Mouse (Mus musculus) liver, embryonic 12.5 days (tissue): ENCODE measurements at regions not wholly inside any gene's neighbourhood (a gene's known extent, or its start where the extent isn't known, plus 50 kb on each side); places are given as distances from the start of the nearest gene placed in this dataset.

Experiments
- ATAC-seq: fragments of 200-750 bp; cut with Nextera tagmentation; 2 replicates; pipeline ENCODE4 v1.8.0; 2017; ENCODE audit warnings: moderate number of reproducible peaks, mild to moderate bottlenecking, moderate library complexity
- H3K27ac ChIP-seq: fragments of 300-500 bp; sonication (generic); 2 replicates; pipeline ENCODE4 v1.5.1; 2016; ENCODE audit warnings: mild to moderate bottlenecking
- H3K27me3 ChIP-seq: fragments of 300-500 bp; sonication (generic); replicated peaks from 2 replicates; pipeline ENCODE4 v1.6.1; 2016; ENCODE audit warnings: mild to moderate bottlenecking, moderate library complexity
- H3K36me3 ChIP-seq: fragments of 300-500 bp; sonication (generic); 2 replicates; pipeline ENCODE4 v1.6.1; 2016; ENCODE audit warnings: mild to moderate bottlenecking, moderate library complexity
- H3K4me1 ChIP-seq: fragments of 300-500 bp; sonication (generic); 2 replicates; pipeline ENCODE4 v1.6.1; 2016
- H3K4me2 ChIP-seq: fragments of 300-500 bp; sonication (generic); 2 replicates; pipeline ENCODE4 v1.6.1; 2016; ENCODE audit warnings: mild to moderate bottlenecking, moderate library complexity
- H3K4me3 ChIP-seq: fragments of 300-500 bp; sonication (generic); 2 replicates; pipeline ENCODE4 v1.5.1; 2016; ENCODE audit warnings: mild to moderate bottlenecking, moderate library complexity
- H3K9ac ChIP-seq: fragments of 300-500 bp; sonication (generic); 2 replicates; pipeline ENCODE4 v1.6.1; 2016; ENCODE audit warnings: mild to moderate bottlenecking, moderate library complexity
- H3K9me3 ChIP-seq: fragments of 300-500 bp; sonication (generic); replicated peaks from 2 replicates; pipeline ENCODE4 v1.6.1; 2016; ENCODE audit warnings: mild to moderate bottlenecking, moderate library complexity
- WGBS: fragments of 180-500 bp; shearing (Covaris S2); methylation state at CpG from one replicate; pipeline ENCODE4 v1.1.7; 2016; ENCODE audit not compliant: insufficient replicate concordance; 5-methylcytosine and 5-hydroxymethylcytosine counted together

DNA sequence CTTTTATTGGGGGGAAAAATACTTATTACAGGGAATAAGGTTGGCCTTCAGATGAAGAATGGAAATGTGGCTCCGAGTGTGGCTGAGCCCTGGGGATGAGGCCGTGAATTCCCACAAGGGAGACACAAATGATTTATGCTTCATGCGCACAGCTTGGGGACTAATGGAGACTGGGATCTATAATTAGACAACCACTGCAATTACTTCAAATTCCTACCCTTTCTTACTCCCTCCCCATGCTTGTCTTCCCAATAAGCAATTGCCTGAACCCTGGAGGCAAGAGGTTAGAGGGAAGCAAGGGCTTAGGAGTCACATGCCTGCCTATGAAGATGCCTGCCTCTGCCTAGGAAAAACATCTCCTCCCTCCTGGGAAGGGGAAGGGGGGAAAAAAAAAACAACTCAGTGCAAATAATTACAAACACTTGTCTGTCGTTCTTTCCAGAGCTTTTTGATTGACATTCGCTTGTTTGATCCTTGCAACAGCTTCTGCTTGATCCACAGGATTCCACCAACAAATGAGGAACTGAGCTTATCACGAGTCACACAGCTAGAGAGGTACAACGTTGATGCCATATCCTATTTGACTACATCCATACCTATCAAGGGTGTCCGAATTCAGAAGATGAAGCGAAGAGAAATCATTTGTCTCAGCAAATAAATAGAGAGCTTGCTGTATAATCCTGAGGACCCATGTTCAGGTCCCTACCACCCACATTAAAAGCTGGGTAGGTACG is 326.1 kb downstream of the Sox9 start:
- Histone ChIP-seq H3K4me3 (no peak overlapping the region), H3K9me3 (no peaks in the 10 kb centered on the region), H3K4me2 (no peak overlapping the region), H3K27ac (no peak overlapping the region), H3K4me1 (peaks cover 4% of the 10 kb centered on the region; the same call in 1 of the 2 replicates), H3K9ac (no peak overlapping the region), H3K27me3 (no peaks in the 10 kb centered on the region), H3K36me3 (no peaks in the 10 kb centered on the region)
- 45% methylated on average over 10 of the region's 10 CpGs for WGBS
- ATAC-seq, result no peak

DNA sequence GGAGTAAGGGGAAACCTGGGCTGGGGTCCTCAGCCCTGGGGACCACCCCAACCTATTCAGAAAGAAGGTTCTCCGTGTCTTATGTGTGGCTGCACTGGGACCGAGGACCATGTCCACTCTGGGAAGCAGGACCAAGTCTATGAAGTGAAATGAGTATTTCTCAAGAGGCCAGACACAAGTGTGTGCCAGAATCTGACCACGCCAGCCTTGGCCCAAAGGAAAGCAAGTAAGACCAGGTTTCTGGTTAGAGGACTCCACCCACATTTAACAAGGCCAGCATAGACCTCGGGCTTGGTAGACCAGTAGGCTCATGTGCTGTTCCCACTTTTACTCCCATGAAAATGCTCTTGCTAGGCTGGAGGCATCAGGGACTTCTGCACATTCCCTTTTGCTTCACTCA is 327.1 kb downstream of the Sox9 start:
- H3K4me3 ChIP-seq, result no peak overlapping the region
- no peaks in the 10 kb centered on the region for H3K27me3 ChIP-seq
- ATAC-seq, result no peak
- H3K4me1 ChIP-seq, result peaks cover 4% of the 10 kb centered on the region; the same call in 1 of the 2 replicates
- H3K9ac ChIP-seq, result no peak overlapping the region
- H3K4me2 ChIP-seq, result no peak overlapping the region
- H3K9me3 ChIP-seq, result no peaks in the 10 kb centered on the region
- H3K27ac ChIP-seq, result no peak overlapping the region
- WGBS, result 69% methylated on average over 4 of the region's 4 CpGs
- H3K36me3 ChIP-seq, result no peaks in the 10 kb centered on the region

DNA sequence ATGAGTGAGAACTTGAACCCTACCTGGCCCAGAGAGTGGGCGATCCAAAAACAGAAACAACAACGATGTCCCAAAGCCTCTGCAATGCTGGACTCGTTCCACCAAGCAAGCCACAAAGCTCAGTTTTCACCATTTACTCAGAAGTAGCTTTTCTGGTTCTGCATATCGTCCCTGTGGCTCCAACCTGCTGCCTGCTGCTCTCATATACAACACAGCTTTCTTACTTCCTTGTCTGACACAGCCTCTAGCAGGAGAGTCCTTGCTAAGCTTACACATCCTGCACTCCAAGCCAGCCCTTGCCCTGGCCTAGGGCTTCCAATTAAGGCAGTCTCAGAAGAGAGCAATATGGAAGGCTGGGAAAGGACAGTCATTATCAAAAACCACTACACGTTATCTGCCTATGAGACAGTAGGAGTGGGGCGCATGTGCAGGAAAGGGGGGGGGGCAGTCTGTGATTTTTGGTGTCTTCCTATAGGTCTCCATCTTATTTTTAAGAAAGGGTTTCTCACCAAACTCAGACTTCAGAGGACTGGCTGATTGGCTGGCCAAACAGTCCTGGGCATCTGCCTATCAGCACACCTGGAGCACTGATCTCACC is 331.3 kb downstream of the Sox9 start:
- no peaks in the 10 kb centered on the region for H3K36me3 ChIP-seq
- 69% methylated on average over 6 of the region's 6 CpGs for WGBS
- no peak for ATAC-seq
- no peaks in the 10 kb centered on the region for H3K4me1 ChIP-seq
- H3K9ac ChIP-seq, result no peak overlapping the region
- H3K9me3 ChIP-seq, result no peaks in the 10 kb centered on the region
- H3K4me3 ChIP-seq, result no peak overlapping the region
- no peaks in the 10 kb centered on the region for H3K27me3 ChIP-seq
- H3K27ac ChIP-seq, result no peak overlapping the region
- no peak overlapping the region for H3K4me2 ChIP-seq

DNA sequence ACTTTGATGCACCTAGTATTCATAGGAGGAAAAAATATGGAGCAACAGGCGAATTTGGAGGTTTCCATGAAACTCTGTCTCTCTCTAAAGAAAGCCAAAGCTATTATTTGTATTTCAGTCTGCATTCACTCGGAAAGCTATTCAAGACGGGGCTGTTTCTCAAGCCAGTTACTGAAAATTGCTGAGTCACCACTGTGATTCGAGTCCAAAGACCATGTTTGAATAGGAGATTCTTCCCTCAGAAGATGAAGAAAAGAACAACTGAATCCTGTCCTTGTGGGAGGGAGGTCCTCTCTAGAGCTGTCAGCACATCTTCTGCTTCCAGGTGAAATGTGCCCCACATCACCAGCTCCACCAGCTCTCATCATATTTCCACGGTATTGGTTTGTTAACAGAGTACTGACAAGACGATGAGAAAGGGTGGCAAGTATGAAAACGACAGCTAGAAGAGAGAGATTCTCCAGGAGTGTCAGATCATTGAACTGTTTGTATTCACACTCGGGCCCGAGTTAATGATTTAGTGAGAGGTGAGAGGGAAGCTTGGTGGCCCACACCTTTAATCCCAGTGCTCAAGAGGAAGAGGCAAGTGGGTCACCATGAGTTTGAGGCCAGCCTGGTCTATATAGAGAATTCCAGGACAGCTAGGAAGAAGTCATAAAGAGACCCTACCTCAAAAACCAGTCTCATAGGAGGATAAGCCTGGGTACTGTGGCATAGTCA is 335.3 kb downstream of the Sox9 start:
- ATAC-seq, result no peak
- Histone ChIP-seq H3K4me3 (no peak overlapping the region), H3K9ac (no peak overlapping the region), H3K4me2 (no peak overlapping the region), H3K27me3 (0 out of 2 replicates have a peak, but pooled peaks cover 6% of the 10 kb centered on the region), H3K36me3 (no peaks in the 10 kb centered on the region), H3K27ac (no peak overlapping the region), H3K4me1 (no peaks in the 10 kb centered on the region), H3K9me3 (no peaks in the 10 kb centered on the region)
- 71% methylated on average over 9 of the region's 9 CpGs for WGBS

DNA sequence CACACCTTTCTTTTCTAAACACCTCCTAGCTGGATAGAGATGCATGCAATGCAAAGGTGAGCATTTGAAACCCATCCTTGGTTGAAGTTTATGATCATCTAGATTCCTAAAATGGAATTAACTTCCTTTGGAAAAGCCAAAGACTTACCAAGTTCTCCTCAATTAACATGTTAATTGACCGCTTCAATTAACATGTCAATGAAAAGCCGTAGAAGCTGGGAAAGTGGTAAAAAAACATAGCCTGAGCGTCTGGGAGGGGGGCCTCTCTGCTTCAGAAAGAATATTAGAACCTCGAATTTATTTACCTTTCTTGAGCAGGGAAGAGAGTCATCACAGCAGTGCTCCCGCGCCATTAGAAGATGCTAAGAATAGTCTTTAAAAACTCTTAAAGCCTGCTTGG is 338.5 kb downstream of the Sox9 start:
- no peak for ATAC-seq
- H3K4me1 ChIP-seq, result no peaks in the 10 kb centered on the region
- no peak overlapping the region for H3K27ac ChIP-seq
- no peaks in the 10 kb centered on the region for H3K36me3 ChIP-seq
- H3K27me3 ChIP-seq, result 0 out of 2 replicates have a peak, but pooled peaks cover 6% of the 10 kb centered on the region
- no peak overlapping the region for H3K9ac ChIP-seq
- H3K4me3 ChIP-seq, result no peak overlapping the region
- WGBS, result 42% methylated on average over 6 of the region's 6 CpGs
- no peaks in the 10 kb centered on the region for H3K9me3 ChIP-seq
- no peak overlapping the region for H3K4me2 ChIP-seq

DNA sequence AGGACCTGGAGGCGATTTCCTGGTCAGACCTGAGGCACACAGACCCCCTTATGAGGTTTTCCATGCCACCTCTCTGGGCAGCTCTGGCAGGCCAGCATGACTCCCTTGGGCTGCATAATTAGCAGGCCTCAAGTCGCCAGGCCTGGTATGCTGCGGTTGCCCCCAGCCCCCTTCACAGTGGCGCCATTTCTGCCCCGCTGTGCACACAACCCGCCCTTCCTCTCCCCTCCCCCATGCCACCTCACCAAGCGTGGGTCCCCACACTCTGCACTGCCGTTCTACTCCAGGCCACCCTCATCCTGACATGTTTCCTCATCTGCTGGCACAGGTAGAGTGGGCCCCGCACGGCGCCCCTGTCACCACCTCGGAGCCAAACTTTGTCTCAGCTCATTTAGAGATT is 339.3 kb downstream of the Sox9 start:
- 0 out of 2 replicates have a peak, but pooled peaks cover 6% of the 10 kb centered on the region for H3K27me3 ChIP-seq
- H3K4me1 ChIP-seq, result no peaks in the 10 kb centered on the region
- no peak overlapping the region for H3K4me2 ChIP-seq
- ATAC-seq, result no peak
- H3K9ac ChIP-seq, result no peak overlapping the region
- no peaks in the 10 kb centered on the region for H3K9me3 ChIP-seq
- 56% methylated on average over 12 of the region's 12 CpGs for WGBS
- H3K36me3 ChIP-seq, result no peaks in the 10 kb centered on the region
- no peak overlapping the region for H3K4me3 ChIP-seq
- H3K27ac ChIP-seq, result no peak overlapping the region

DNA sequence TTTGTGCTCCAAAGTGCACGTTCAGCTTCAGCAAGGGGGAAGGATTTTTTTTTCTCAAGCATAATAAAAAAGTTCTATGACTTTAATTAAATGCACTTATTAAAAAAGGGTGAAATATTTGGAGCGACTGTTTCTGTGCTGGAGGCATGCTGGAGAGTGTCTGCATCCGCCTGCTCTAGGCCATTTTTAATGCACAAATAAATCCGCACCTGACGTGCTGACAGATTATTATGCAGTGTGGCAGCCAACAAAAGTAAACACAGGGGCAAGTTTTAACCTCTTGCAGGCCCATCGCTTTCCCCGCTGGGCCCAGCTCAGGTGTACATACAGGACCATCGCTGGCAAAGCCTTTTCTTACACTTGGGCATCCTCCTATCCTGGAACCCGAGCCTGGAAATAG is 340.1 kb downstream of the Sox9 start:
- Histone ChIP-seq H3K9me3 (no peaks in the 10 kb centered on the region), H3K9ac (no peak overlapping the region), H3K27ac (no peak overlapping the region), H3K4me1 (no peaks in the 10 kb centered on the region), H3K36me3 (no peaks in the 10 kb centered on the region), H3K4me3 (no peak overlapping the region), H3K27me3 (0 out of 2 replicates have a peak, but pooled peaks cover 6% of the 10 kb centered on the region), H3K4me2 (no peak overlapping the region)
- ATAC-seq, result no peak
- WGBS, result 70% methylated on average over 9 of the region's 9 CpGs

DNA sequence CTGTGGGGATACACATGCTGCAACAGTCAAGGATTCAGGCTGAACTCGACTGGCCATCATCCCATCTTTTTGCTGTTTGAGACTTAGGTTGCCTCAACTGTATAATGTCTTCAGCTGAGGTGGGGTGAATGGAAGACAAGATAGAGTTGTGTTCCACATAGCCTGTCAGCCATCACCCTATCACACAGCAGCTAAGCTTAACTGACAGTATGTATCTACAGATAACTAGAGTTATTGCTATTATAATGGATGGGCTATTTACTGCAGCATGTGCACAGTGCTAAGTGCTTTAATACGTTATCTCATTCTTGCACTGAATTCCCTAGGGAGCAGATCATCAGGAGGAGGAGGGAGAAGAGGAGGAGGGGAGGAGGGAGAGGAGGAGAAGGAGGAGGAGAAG is 340.9 kb downstream of the Sox9 start:
- Histone ChIP-seq H3K9me3 (no peaks in the 10 kb centered on the region), H3K4me3 (no peak overlapping the region), H3K27ac (no peak overlapping the region), H3K36me3 (no peaks in the 10 kb centered on the region), H3K4me2 (no peak overlapping the region), H3K27me3 (0 out of 2 replicates have a peak, but pooled peaks cover 6% of the 10 kb centered on the region), H3K4me1 (no peaks in the 10 kb centered on the region), H3K9ac (no peak overlapping the region)
- ATAC-seq, result no peak
- 51% methylated on average over 2 of the region's 2 CpGs for WGBS

DNA sequence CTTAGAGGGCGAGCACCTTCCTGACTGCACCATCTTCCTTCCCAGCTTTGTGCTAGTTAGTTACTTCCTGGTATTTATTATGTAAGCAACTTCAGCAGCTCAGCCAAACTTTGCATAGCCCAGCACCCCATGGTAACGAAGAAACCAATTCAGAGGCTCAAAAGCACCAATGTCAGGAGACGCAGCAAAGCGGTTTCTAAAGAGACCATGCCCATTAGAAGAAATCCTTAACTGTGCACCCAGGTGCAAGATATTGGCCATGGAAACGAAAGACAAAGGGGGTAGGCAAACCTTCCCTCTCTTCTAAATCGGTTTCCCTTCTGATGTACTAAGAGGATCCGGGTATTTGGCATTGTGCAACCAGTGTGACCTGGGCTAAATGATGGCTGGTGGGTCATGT is 343.8 kb downstream of the Sox9 start:
- 66% methylated on average over 7 of the region's 7 CpGs for WGBS
- H3K27me3 ChIP-seq, result 0 out of 2 replicates have a peak, but pooled peaks cover 5% of the 10 kb centered on the region
- no peaks in the 10 kb centered on the region for H3K9me3 ChIP-seq
- H3K4me3 ChIP-seq, result no peak overlapping the region
- no peak for ATAC-seq
- no peaks in the 10 kb centered on the region for H3K36me3 ChIP-seq
- H3K9ac ChIP-seq, result no peak overlapping the region
- H3K4me1 ChIP-seq, result peaks cover 15% of the 10 kb centered on the region
- H3K4me2 ChIP-seq, result no peak overlapping the region
- H3K27ac ChIP-seq, result no peak overlapping the region

DNA sequence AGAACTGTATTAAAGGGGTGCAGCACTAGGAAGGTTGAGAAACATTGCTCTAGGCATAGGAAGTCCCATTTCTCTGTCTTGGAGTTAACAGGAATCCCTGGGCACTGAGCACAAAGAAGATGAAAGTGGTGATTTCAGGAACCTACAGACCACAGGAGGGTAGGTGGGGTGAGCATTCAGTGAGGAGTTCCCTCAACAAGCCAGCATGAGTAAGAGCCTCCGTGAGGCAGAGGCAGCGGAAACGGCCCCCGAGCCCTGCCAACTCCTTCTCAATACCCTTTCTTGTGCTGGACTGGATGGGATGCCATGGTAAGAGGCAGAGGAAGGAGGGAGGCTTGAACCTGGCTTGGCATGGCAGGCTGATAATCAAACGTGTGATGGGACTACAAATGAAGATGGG is 347.2 kb downstream of the Sox9 start:
- no peak overlapping the region for H3K4me3 ChIP-seq
- no peak overlapping the region for H3K27ac ChIP-seq
- no peak overlapping the region for H3K4me2 ChIP-seq
- H3K4me1 ChIP-seq, result peaks cover 34% of the 10 kb centered on the region
- H3K9ac ChIP-seq, result no peak overlapping the region
- no peaks in the 10 kb centered on the region for H3K36me3 ChIP-seq
- WGBS, result 79% methylated on average over 5 of the region's 5 CpGs
- ATAC-seq, result no peak
- no peaks in the 10 kb centered on the region for H3K9me3 ChIP-seq
- no peaks in the 10 kb centered on the region for H3K27me3 ChIP-seq

DNA sequence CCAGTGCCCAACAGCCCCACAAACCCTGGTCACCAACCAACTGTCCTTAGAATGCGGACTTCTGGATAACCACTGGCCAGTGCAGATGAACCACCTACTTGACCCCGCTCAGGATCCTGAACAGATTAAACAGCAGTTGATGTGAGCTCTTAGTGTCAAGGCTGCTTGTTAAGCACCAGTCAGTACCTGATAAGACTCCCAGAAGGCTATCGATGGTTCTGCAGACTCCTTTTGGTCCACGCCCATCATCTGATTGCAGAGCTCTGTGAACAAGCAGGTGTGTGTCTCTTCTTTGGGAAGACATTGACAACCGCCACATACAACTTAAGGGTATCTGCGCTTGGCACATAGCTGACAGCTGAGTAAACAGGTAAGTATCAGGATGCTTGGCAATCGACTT is 348.0 kb downstream of the Sox9 start:
- whole genome bisulfite sequencing, result 61% methylated on average over 7 of the region's 7 CpGs
- Histone ChIP-seq H3K27ac (no peak overlapping the region), H3K9ac (no peak overlapping the region), H3K27me3 (no peaks in the 10 kb centered on the region), H3K4me2 (no peak overlapping the region), H3K36me3 (no peaks in the 10 kb centered on the region), H3K4me3 (no peak overlapping the region), H3K9me3 (no peaks in the 10 kb centered on the region), H3K4me1 (peaks cover 36% of the 10 kb centered on the region)
- peak; percentile 76 for ATAC-seq
